Mouse (Mus musculus) megakaryocyte, embryonic 14.5 days (primary cell): ENCODE measurements at regions not wholly inside any gene's neighbourhood (a gene's known extent, or its start where the extent isn't known, plus 50 kb on each side); places are given as distances from the start of the nearest gene placed in this dataset.

Experiments
- H3K27me3 ChIP-seq: replicated peaks from 2 replicates; pipeline ENCODE3; 2012; ENCODE audit warnings: inconsistent platforms
- H3K36me3 ChIP-seq: replicated peaks from 2 replicates; pipeline ENCODE3; 2012; ENCODE audit warnings: low read length, inconsistent platforms, mixed read lengths
- H3K4me1 ChIP-seq: 2 replicates; pipeline ENCODE4 v1.6.1; 2012; ENCODE audit warnings: inconsistent platforms
- H3K4me3 ChIP-seq: replicated peaks from 2 replicates; pipeline ENCODE3; 2012; ENCODE audit warnings: moderate library complexity, mild to moderate bottlenecking, inconsistent platforms
- H3K9me3 ChIP-seq: 2 replicates; pipeline ENCODE4 v1.6.1; 2012; ENCODE audit warnings: inconsistent platforms
- FLI1 ChIP-seq: IDR thresholded peaks from 2 replicates; pipeline ENCODE4 v1.6.1; 2012; ENCODE audit warnings: low read length, inconsistent platforms, mixed read lengths
- GATA1 ChIP-seq: IDR thresholded peaks from 3 replicates; pipeline ENCODE4 v1.6.1; 2012; ENCODE audit warnings: mixed read lengths, low read length, inconsistent platforms, borderline replicate concordance

DNA sequence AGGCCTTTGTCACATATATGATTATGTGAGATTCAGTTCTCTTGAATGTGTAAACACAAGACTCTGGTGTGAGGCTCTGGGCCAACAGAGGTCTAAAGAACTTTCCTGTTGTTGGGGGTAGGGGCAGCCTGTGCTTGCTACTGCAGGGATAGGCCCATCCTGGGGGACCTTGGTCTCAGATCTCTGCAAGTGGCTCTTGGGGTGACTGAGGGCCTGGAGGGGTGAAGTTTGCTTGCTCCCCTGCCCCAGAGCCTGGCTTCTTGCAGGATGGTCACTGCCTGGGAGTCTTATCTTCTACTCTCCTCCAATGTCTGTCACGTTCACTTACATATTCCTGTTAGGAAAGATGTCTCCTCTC is 121.8 kb upstream of the Arhgap5 start:
- Histone ChIP-seq H3K4me1 (peaks cover 9% of the 10 kb centered on the region), H3K9me3 (no peaks in the 10 kb centered on the region), H3K36me3 (no peaks in the 10 kb centered on the region), H3K4me3 (no peak overlapping the region), H3K27me3 (peaks cover 1% of the 10 kb centered on the region)
- TF ChIP-seq FLI1 = no peak
- no peak for TF ChIP-seq GATA1

DNA sequence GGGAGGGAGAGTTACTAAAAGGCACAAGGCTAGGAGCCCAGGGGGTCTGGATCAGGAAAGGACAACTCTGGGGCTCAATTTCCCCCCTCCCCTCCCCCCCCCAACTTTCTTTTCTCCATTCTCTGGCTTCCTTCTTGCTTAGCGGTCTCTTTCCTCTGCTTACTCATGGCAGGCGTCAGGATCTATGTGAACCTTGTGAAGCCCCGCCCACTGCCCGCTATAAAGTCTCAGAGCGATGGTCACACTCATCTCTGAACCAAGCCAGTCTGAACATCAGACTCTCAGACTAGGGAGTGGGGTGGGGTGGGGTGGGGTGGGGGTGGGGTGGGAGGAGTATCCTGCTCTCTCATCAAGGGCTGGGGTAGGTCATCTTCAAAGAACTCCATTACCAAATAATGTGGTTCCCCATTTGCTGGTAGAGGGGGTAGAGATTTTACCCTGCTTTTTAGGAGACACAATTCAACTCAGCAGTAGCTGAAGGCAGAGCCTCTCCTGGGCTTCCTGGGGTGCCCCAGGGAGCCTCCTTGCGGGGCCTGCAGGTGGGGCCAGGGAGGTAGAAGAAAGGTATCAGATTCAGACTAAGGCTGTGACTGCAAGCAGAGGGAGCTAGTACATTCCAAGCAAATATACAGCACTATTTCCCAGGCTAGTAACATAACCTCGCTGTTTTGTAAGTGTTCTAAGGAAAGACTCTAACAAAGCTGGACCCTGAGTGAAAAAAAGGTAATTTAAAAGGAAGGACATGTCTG is 120.8 kb upstream of the Arhgap5 start:
- Histone ChIP-seq H3K27me3 (peaks cover 1% of the 10 kb centered on the region), H3K4me1 (peaks cover 9% of the 10 kb centered on the region), H3K9me3 (no peaks in the 10 kb centered on the region), H3K4me3 (peak overlapping the region; percentile 73), H3K36me3 (no peaks in the 10 kb centered on the region)
- no peak for TF ChIP-seq GATA1
- no peak for TF ChIP-seq FLI1

DNA sequence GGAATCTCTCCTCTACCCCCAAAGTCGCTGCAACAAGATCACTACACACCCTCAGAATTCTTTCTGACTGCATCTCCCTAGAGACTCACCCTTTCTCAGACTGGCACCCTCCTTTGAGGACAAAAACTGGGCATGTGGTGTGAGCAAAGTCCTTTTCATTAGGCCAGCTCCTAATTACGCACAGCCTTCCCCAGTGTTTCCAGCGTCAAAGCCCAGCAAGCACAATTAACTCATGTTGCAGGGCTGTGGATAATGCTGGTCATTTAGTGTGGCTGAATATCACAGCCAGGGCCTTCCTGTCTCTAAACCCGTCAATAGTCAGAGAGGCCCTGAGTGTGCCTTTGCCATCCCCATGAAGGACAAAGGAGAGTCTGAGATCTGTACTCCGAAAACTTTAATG is 114.2 kb upstream of the Arhgap5 start:
- Histone ChIP-seq H3K4me1 (no peaks in the 10 kb centered on the region), H3K27me3 (peaks cover 6% of the 10 kb centered on the region), H3K4me3 (no peak overlapping the region), H3K9me3 (no peaks in the 10 kb centered on the region), H3K36me3 (no peaks in the 10 kb centered on the region)
- TF ChIP-seq FLI1 = no peak
- TF ChIP-seq GATA1 = no peak

DNA sequence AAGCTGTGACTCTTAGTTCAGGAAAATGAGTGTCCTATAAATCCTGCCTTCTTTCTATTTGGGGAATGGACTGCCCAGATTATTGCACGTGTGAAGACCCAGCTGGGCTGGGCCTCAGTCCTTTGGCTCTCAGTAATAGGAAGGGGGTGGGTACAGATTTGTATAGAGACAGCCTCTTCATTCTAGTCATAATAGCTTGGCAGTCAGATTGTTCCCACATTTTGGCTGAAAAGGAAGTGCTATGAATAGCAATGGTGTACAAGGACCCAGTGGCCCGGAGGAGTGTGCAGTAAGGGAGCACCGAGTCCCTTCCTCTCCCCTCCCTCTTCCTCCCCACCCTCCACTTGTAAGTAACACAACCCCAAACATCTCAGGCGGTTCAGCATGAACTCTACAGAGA is 113.5 kb upstream of the Arhgap5 start:
- H3K27me3 ChIP-seq = peaks cover 6% of the 10 kb centered on the region
- H3K4me1 ChIP-seq = no peaks in the 10 kb centered on the region
- no peaks in the 10 kb centered on the region for H3K36me3 ChIP-seq
- no peaks in the 10 kb centered on the region for H3K9me3 ChIP-seq
- TF ChIP-seq FLI1 (no peak), GATA1 (no peak)
- H3K4me3 ChIP-seq = no peak overlapping the region

DNA sequence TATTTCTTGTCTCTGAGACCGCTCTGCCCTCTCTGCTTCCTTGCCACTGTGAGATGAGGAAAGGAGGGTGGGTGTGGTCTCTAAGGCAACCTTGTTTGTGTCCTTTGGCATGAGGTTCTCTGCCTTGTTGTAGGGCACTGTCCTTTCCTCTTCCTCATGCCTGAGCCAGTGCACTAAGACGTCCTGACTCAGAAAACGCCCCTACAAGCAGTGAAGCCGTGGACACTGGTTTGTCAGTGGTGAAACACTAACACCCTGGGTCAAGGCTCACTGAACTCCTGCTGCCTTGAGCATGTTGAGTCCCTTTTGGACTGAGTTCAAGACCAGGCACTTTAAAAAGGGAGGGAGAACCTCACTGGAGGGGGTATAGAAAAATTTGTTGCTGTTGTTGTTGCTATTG is 111.1 kb upstream of the Arhgap5 start:
- Histone ChIP-seq H3K9me3 (peaks cover 5% of the 10 kb centered on the region; the same call in 1 of the 2 replicates), H3K4me3 (no peak overlapping the region), H3K27me3 (peaks cover 8% of the 10 kb centered on the region), H3K4me1 (no peaks in the 10 kb centered on the region), H3K36me3 (no peaks in the 10 kb centered on the region)
- TF ChIP-seq GATA1 = no peak
- TF ChIP-seq FLI1 = no peak

DNA sequence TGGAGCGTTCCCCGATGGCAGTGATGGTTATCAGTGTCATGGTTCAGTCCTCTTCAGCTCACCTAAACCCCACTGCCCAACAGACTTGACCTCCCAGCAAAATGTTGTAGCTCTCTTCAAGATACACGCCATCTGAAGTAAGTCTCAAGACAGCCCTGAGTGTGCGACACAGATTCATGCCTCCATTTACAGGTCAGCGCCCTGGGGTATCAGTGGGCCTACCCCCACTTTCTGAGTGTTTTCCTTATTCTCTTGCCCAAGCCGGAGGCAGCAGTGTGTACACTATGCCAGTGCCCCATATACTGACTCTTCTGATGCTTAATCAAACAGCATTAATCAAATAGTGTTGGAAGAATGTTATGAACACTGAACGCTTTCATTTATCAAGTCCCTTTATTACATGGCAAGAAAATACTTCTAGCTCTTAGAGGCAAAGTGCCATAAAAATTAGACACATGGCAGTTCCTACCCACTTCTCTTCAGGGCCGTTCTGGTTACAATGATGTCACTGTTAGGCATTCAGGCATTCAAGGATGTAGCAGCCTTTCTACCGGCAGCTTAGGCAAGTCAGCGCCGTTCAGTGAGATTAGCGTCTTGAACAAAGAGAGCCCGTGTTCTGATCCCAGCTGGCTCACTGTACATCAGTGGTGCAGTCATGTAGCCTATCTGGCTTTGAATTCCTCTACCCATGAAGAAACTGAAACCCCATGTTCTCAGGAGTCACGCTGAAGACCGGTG is 109.6 kb upstream of the Arhgap5 start:
- no peak for TF ChIP-seq GATA1
- TF ChIP-seq FLI1 = no peak
- H3K4me1 ChIP-seq = no peaks in the 10 kb centered on the region
- no peak overlapping the region for H3K4me3 ChIP-seq
- peaks cover 5% of the 10 kb centered on the region; the same call in 1 of the 2 replicates for H3K9me3 ChIP-seq
- H3K36me3 ChIP-seq = no peaks in the 10 kb centered on the region
- peaks cover 6% of the 10 kb centered on the region for H3K27me3 ChIP-seq

DNA sequence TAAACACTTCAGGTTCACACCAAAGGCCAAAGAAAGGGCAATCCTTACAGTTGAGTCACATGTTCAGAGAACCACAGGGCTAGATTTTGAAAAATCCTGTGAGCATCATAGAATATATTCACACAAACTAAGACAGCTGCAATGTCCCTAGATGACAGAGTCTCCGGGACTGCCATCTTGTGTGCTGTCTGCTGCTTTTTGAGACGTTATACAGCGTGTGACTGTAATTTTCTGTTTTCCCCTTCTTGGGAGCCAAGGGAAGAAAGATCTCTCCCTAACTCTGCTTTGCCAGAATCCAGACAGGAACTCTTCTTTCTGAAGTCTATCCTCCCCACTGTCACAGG is 109.1 kb upstream of the Arhgap5 start:
- H3K36me3 ChIP-seq = no peaks in the 10 kb centered on the region
- peaks cover 4% of the 10 kb centered on the region for H3K27me3 ChIP-seq
- TF ChIP-seq FLI1 (no peak), GATA1 (no peak)

DNA sequence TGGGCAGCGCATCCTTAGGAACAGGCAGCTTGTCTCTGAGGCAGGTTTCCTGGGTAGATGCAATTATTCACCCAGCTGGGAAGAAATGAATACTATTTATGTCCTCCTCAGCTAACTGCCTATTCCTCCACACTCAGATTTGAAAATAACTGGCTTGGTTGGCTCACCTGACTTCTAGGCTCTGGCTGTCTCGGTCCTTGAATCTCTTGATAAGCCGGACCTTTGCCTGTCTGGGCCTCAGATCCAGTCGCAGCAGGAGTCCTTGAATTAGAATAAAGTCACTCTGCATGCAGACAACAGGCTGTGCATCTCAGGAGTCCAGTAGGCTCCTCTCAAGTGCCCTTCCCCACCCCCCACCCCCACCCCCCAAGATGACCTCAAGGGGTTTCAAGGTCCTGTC is 108.7 kb upstream of the Arhgap5 start:
- Histone ChIP-seq H3K27me3 (peaks cover 4% of the 10 kb centered on the region), H3K9me3 (peaks cover 5% of the 10 kb centered on the region; the same call in 1 of the 2 replicates), H3K4me3 (no peak overlapping the region), H3K4me1 (no peaks in the 10 kb centered on the region), H3K36me3 (no peaks in the 10 kb centered on the region)
- TF ChIP-seq FLI1 (no peak), GATA1 (no peak)

More for the DNA sequence above, 109.1 kb upstream of the Arhgap5 start:
- H3K9me3 ChIP-seq = peaks cover 5% of the 10 kb centered on the region; the same call in 1 of the 2 replicates
- H3K4me1 ChIP-seq = no peaks in the 10 kb centered on the region
- H3K4me3 ChIP-seq = no peak overlapping the region

DNA sequence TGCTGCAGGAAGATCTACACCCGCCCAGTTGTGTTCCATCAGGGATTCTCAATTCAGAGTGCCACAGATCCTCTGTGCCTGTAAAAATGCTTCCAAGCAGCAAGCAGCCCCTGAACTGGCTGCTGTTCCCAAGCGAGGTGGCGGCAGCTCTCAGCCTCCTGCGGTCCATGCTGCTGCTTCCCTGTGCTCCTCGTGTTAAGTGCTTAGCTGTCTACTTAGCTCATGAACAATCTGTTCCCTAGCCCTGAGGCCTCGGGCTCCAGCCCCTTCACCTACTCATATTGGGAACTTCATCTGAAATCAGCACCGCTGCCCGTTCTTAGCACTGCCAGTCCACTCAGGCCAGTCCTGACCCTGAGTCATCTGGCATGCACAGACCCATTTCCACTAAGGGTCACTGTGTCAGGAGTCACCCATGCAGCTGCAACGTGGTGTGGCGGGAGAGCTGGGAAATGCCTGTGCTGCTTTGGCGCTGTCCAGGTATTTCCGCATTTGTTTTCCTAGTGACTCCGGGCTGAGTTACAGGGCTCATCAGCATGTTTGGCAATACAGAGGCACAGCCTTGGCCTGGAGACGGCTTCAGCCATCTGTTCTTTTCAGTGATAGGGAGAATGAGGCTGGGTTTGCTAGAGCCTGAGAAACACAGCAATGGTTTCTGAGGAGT is 107.5 kb upstream of the Arhgap5 start:
- Histone ChIP-seq H3K4me3 (no peak overlapping the region), H3K36me3 (no peaks in the 10 kb centered on the region), H3K4me1 (no peaks in the 10 kb centered on the region), H3K27me3 (peaks cover 4% of the 10 kb centered on the region), H3K9me3 (peaks cover 5% of the 10 kb centered on the region; the same call in 1 of the 2 replicates)
- no peak for TF ChIP-seq FLI1
- no peak for TF ChIP-seq GATA1
